Mouse (Mus musculus) CH12F3 (cell line): ENCODE data around the gene Ciapin1.

Source experiments
- in situ Hi-C: fragments of 300-500 bp; cut with MboI; formaldehyde crosslinking; loops from 2 replicates; pipeline ENCODE4 v1.14.3; 2020; ENCODE audit warnings: low sequenced_read_pairs

The Ciapin1 gene

DNA sequence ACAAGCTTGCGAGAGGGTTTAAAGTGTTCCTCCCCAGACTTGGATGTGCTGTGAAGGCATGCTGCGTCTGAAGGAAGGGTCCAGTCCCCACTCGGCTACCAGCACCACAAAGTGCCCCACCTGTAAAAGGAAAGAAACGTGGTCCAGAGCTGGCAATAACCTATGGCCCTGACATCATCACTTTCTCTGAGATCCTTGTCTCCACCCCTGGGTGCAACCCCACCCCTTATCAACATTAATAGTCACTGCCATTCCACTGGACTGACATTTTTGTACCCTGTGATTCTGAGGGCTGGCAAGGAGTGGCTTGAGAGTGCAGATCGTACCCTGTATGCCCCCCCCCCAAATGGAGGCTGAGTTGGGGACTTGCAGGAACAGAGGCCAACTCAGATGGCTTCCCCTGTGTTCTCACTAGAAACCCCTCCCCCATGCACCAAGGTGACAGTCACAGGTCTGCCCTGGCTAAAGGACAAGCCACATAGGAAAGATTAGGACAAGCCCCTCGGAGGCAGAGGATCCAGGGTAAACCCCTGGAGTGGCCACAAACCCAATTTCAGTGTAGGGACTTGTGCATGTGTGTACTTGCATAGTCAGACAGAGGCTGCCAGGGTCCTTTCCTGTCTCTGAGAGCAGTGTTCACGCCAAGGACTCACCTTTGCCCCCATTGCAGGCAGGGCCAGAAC, 56.9 kb downstream of the Ciapin1 start:
- in situ Hi-C loops: no loop called here

DNA sequence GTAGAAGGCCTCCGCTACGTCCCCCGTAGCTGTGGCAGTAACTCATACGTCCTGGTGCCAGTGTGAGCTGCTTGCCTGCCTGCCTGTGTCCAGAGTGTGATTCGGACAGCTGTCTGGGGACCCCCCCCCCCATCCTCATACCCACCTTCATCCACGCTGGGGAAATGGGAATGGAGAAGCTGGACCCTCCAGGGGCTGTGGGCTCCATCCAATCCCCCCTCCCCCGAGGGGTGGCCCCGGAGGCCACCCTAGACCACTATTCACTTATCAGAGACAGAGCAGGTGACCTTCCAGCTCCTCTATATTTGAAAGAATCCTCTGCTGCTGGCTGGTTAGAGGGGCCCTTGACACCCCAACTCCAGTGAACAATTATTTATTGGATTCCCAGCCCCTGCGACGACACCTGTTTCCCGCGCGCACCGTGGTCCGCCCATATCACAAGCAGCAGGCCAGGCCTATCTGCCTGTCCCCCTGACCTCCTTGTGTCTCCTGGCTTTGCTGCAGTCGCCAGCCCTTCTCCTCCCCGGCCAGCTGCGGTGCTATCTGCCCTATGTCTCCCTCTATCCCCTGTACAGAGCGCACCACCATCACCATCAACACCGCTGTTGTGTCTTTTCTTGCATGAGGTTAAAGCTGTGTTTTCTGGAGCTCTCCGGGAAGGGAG, 57.5 kb downstream of the Ciapin1 start:
- in situ Hi-C loops: no loop called here

DNA sequence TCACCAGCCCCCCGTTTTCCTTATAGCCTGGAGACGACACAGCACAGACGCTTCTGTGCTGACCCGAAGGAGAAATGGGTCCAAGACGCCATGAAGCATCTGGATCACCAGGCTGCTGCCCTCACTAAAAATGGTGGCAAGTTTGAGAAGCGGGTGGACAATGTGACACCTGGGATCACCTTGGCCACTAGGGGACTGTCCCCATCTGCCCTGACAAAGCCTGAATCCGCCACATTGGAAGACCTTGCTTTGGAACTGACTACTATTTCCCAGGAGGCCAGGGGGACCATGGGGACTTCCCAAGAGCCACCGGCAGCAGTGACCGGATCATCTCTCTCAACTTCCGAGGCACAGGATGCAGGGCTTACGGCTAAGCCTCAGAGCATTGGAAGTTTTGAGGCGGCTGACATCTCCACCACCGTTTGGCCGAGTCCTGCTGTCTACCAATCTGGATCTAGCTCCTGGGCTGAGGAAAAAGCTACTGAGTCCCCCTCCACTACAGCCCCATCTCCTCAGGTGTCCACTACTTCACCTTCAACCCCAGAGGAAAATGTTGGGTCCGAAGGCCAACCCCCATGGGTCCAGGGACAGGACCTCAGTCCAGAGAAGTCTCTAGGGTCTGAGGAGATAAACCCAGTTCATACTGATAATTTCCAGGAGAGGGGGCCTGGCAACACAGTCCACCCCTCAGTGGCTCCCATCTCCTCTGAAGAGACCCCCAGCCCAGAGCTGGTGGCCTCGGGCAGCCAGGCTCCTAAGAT, 58.4 kb downstream of the Ciapin1 start:
- in situ Hi-C loops: no loop called here

DNA sequence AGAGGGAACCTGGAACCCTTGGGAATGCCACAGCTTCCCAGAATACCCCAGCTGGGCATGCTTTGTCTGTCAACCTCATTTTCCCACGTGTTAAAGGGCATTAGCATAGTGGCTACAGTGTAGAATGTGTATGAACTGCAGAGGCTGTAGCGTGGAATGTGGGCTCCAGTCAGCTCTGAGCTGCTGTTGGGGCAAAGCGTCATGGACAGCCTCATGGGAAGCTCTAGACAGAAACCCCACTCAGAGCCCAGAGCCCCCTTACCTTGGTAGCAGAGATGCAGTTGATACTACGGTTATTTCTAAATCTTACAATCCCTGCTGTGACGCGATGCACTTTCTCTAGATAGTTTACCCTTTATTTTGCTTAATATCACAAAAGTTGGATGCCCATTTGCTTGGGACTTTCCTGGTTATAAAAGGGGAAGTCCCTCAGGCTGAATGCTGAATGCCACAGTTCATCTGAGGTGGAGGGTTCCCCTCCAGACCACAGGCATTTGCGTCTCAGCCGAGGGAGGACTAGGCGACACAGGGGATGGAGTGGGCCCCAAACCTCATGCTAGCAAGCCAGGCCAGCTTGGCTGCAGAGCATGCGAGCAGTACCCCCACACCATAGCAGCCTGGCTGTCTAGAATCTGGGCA, 59.1 kb downstream of the Ciapin1 start:
- in situ Hi-C loops: no loop called here

DNA sequence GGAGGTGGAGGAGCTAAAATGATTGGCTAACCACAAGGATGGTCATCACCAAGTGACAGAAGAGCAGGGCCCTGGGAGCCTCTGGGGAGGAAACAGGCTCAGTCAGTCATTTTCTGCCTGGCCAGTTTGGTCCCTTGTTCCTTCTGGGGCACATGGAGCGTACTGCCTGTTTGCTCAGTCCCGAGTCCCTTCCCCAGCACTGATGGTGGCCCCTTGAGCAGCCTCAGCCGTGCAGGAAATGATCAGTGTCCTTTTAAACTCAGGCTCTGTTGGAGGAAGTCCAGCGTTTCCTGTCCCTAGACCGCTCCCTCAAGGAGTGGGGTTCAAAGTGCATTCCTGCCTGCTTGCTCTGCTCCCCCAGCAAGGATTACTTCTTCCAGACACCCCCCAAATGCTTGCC, 59.7 kb downstream of the Ciapin1 start:
- in situ Hi-C loops: no loop called here

DNA sequence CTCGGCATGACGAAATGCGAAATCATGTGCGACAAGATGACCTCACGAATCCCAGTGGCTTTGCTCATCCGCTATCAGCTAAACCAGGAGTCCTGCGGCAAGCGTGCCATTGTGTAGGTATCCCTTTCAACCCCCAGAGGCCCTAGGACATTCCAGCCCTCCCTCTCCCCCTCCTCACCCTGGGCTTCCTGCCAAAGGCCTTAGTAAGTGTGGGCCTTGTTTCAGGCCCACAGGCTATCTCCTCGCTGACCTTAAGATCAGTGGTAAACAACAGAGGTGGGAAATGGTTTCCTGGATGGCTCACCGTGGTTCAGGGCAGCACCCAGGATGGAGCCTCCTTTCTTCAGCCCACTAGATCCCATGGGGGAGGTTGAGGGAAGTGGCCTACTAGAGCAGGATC, 60.1 kb downstream of the Ciapin1 start:
- in situ Hi-C loops: no loop called here

DNA sequence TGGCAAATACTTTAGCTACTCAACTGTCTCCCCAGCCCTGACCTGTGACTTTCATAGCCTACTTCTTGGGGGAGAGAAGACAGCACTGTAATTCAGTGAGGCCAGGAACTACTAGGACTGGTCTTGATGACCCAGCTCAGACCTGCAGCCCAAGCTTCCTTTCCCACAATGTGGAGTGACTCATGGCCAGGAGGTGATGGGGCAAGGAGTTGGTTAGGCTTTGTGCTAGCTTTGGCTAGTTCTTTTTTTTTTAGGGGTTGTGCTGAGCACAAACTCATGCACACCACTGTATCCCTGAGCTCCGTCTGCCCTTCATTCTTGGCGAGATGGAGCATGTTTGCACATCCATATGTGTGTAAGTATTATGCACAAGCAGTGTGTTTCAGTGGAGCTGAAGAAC, 61.8 kb downstream of the Ciapin1 start:
- in situ Hi-C loops: no loop called here

DNA sequence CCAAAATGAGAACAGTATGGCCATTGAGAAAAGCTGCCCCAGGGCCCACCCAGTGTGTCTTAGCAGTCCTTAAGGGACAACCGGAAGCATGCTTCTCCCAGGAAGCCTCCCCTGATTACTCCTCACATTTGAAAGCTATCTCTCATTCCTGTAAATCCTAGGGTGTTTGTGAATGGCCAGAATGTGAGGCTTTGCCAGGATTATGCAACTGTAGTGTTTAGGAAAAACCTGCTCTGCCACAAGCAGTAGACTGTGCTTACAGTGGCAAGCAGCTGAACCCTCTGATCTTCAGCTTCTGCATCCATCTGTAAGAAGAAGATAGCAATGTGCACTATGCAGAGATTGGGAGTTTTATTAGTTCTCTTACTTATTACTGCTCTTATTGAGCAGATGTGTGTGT, 63.6 kb downstream of the Ciapin1 start:
- in situ Hi-C loops: no loop called here

DNA sequence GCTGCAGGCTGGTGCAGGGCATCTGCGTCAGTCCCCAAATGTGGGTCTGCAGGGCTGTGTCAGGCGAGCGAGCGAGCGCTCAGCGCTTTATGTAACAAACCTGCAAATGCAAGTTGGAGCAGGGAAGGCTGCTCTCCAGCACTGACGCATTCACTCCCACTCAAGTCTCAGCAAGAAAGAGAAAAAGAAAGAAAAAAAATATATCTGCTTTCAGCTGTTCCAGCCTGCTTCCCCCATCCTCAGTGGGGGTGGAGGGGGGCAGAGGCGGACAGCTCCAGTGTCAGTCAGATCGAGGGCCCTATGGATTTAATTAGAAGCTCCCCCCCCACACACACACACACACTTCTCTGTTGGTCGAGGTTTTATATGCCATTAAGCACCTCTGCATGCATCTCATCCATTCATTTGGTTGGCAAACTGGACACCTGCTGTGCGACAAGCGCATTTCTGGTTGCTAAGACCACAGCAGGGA, 64.4 kb downstream of the Ciapin1 start:
- in situ Hi-C loops: no loop called here

DNA sequence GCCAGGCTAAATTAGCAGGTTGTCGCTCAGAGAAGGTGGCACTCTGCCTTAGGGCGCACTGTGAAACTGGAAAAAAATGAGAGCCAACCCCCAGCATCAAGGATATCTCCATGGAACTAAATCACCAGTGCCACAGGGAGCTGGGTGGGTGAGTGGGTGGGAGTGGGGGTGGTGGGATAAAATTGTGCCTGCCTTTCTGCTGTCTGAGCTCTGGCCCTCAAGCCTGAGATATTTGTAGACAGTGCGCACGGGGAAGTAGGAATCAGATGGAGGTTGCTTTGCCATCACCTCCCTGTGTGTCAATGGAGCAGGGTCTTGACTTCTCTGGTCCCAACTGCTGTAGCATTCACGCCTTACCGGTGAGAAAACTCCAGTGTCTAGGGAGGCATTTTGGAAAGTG, 65.1 kb downstream of the Ciapin1 start:
- in situ Hi-C loops: no loop called here

DNA sequence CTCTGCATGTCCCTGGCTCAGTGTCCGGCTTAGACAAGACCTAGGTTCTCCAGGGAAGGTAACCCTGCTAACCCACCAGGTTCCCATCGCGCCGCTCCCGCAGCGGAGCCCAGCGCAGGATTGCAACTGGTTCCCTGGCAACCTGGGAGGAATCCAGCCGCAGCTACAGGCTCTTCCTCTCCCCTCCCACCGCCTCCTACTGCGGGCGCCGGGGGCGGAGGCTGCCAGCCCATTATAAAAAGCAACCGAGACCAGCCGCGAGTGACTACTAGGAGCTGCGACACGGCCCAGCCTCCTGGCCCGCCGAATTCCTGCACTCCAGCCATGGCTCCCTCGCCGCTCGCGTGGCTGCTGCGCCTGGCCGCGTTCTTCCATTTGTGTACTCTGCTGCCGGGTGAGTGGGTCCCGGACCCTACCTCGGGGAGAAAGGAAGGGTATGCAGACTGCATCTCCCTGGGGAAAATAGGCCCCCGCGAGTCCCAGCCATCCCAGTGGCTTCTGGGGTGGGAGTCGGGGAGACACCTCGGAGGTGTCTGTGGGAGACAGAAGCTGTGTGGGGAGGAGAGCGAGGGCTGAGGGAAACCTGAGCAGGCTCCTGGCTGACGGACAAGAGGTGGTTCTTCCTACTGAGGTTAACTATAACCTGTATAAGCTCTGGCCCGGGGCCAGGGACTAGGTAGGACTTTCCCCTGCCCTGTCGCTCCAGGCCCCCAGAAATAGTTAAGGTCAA, 66.1 kb downstream of the Ciapin1 start, which contains the start of gene Cx3cl1:
Cx3cl1 (plus strand) TSS at position 69 of the 730 bp plus-strand sequence.
- in situ Hi-C loops: no loop called here

DNA sequence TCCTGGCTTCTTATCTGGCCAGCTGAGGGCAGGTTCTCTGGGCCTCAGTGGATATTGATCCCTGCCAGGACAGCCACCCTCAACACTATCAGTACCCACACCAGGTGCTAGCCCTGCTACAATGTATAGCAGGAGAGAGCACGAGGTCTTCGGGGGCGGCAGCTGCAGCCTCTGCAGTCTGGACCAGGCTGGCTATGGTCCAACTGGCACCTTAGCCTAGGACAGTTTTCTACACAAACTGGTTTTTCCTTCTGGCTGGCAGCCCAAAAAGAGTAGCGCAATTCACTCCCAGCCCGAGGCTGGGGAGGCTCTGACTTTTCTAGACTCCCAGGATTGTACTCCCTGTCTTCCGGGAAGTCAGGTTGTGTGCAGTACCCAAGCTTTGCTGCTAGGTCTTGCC, 67.2 kb downstream of the Ciapin1 start:
- in situ Hi-C loops: no loop called here
